Mouse (Mus musculus): ENCODE data around the gene Myl12a. TPM values are rescaled to one million over a fixed set of nuclear protein-coding genes. Genes with fewer than 3 reads are reported as not detected.
A peak's percentile ranks its signal among the peaks of the same experiment; 100 is the strongest.

Myl12a gene
- 100 to 1,000 TPM; 728 to 823 TPM for total RNA-seq (2021)
- long read RNA-seq, experiment 1, transcript Myl12a-201 (4 exons, 980 nt): minor isoform, 542 of 1,164 reads
- long read RNA-seq, experiment 1, transcript Myl12a-206 (4 exons, 1,937 nt): major isoform, 569 of 1,164 reads
- long read RNA-seq, experiment 1, partial matches to known transcripts: 39 of 1,164 reads
- long read RNA-seq, experiment 1, other reads (novel, unspliced or antisense): 12 of 1,164 reads
- long read RNA-seq, experiment 2, transcript Myl12a-206 (4 exons, 1,937 nt): major isoform, 420 of 841 reads
- long read RNA-seq, experiment 2, transcript Myl12a-201 (4 exons, 980 nt): minor isoform, 368 of 841 reads
- long read RNA-seq, experiment 2, partial matches to known transcripts: 44 of 841 reads
- long read RNA-seq, experiment 2, other reads (novel, unspliced or antisense): 7 of 841 reads

GRCm38 (mm10) chr17:71002744-71003094, at the start of gene Myl12a:
Gene Myl12a, minus strand, starts transcription at chr17:71002878.
- no peak for DNase-seq
- intact Hi-C loops (cut with DNase I): loop anchor here (2.0 to 5.0 kb wide), 2 partner anchors 18 to 180 kb away; partner anchors contain the start of gene Lpin2

GRCm38 (mm10) chr17:71049292-71049691, 46.6 kb upstream of the Myl12a start:
- intact Hi-C loops (cut with DNase I): no loop called here
- DNase-seq: no peak

- DNase-seq: no peak
- intact Hi-C loops (cut with DNase I): no loop called here
Observed at GRCm38 (mm10) chr17:71046856-71047255, 44.2 kb upstream of the Myl12a start.

GRCm38 (mm10) chr17:71045591-71045990, 42.9 kb upstream of the Myl12a start:
- intact Hi-C loops (cut with DNase I): no loop called here
- no peak for DNase-seq

GRCm38 (mm10) chr17:71042645-71043044, 40.0 kb upstream of the Myl12a start:
- peak in 1 of 2 experiments; percentile 0 for DNase-seq
- intact Hi-C loops (cut with DNase I): no loop called here

- intact Hi-C loops (cut with DNase I): no loop called here
- no peak for DNase-seq
Observed at GRCm38 (mm10) chr17:71040582-71040880, 37.9 kb upstream of the Myl12a start.

GRCm38 (mm10) chr17:71039851-71040581, 37.3 kb upstream of the Myl12a start:
- peak in 1 of 2 experiments; percentile 26 for DNase-seq
- intact Hi-C loops (cut with DNase I): no loop called here

- intact Hi-C loops (cut with DNase I): no loop called here
- DNase-seq: peak; percentile 58 to 71
Observed at GRCm38 (mm10) chr17:71038812-71039211, 36.1 kb upstream of the Myl12a start.

GRCm38 (mm10) chr17:71037188-71037587, 34.5 kb upstream of the Myl12a start:
- no peak for DNase-seq
- intact Hi-C loops (cut with DNase I): no loop called here

- no peak for DNase-seq
- intact Hi-C loops (cut with DNase I): no loop called here
Observed at GRCm38 (mm10) chr17:71034472-71034871, 31.8 kb upstream of the Myl12a start.

- no peak for DNase-seq
- intact Hi-C loops (cut with DNase I): no loop called here
Observed at GRCm38 (mm10) chr17:71032719-71033118, 30.0 kb upstream of the Myl12a start.

GRCm38 (mm10) chr17:71027186-71027585, 24.5 kb upstream of the Myl12a start:
- no peak for DNase-seq
- intact Hi-C loops (cut with DNase I): no loop called here

GRCm38 (mm10) chr17:71025922-71026321, 23.2 kb upstream of the Myl12a start:
- intact Hi-C loops (cut with DNase I): no loop called here

GRCm38 (mm10) chr17:71024071-71024470, 21.4 kb upstream of the Myl12a start:
- intact Hi-C loops (cut with DNase I): no loop called here
- peak; percentile 65 to 67 for DNase-seq

More at GRCm38 (mm10) chr17:71025922-71026321, 23.2 kb upstream of the Myl12a start:
- no peak for DNase-seq

- intact Hi-C loops (cut with DNase I): no loop called here
- DNase-seq: no peak
Observed at GRCm38 (mm10) chr17:71022841-71023240, 20.2 kb upstream of the Myl12a start.

- DNase-seq: no peak
- intact Hi-C loops (cut with DNase I): loop anchor here (2.0 kb wide), 1 partner anchor 17 kb away; the partner anchor contains the start of genes Myl12a and Myom1
Observed at GRCm38 (mm10) chr17:71019860-71020259, 17.2 kb upstream of the Myl12a start.

GRCm38 (mm10) chr17:71019309-71019655, 16.6 kb upstream of the Myl12a start:
- no peak for DNase-seq
- intact Hi-C loops (cut with DNase I): no loop called here

- DNase-seq: no peak
- intact Hi-C loops (cut with DNase I): no loop called here
Observed at GRCm38 (mm10) chr17:71018616-71019308, 16.1 kb upstream of the Myl12a start.

GRCm38 (mm10) chr17:71018151-71018550, 15.5 kb upstream of the Myl12a start:
- DNase-seq: no peak
- intact Hi-C loops (cut with DNase I): no loop called here

GRCm38 (mm10) chr17:71017457-71017998, 14.8 kb upstream of the Myl12a start:
- intact Hi-C loops (cut with DNase I): no loop called here
- DNase-seq: no peak

- DNase-seq: no peak
Observed at GRCm38 (mm10) chr17:71014911-71015310, 12.2 kb upstream of the Myl12a start.

More at GRCm38 (mm10) chr17:71014911-71015310, 12.2 kb upstream of the Myl12a start:
- intact Hi-C loops (cut with DNase I): no loop called here
